Mouse (Mus musculus) left cerebral cortex, adult 6 months (tissue): ENCODE results near the gene Cs. TPM values are rescaled to one million over a fixed set of nuclear protein-coding genes. Genes with fewer than 3 reads are reported as not detected.

Experiments
- long read RNA-seq, 2 experiments: library from polyadenylated mRNA; unstranded; transcript quantifications; one replicate each; pipeline ENCODE4 v2.0.0; 2019 to 2020
- polyA plus RNA-seq: library from polyadenylated mRNA; unstranded; fragments of <200 nt; fragmentation: Nextera tagmentation; gene quantifications from 2 replicates; pipeline ENCODE4 v1.2.3, GENCODE M21; 2021

Cs gene
- 189 and 199 TPM in 2 replicates for polyA plus RNA-seq
- long read RNA-seq, experiment 1, transcript Cs-201 (11 exons, 2,926 nt), result major isoform, 961 of 1,076 reads
- long read RNA-seq, experiment 1, transcript Cs-202 (1 exons, 3,003 nt), result minor isoform, 15 of 1,076 reads
- long read RNA-seq, experiment 1, partial matches to known transcripts, result 81 of 1,076 reads
- long read RNA-seq, experiment 1, other reads (novel, unspliced or antisense), result 19 of 1,076 reads
- long read RNA-seq, experiment 2, transcript Cs-201 (11 exons, 2,926 nt), result major isoform, 207 of 285 reads
- long read RNA-seq, experiment 2, partial matches to known transcripts, result 77 of 285 reads
- long read RNA-seq, experiment 2, other reads (novel, unspliced or antisense), result 1 of 285 reads

DNA sequence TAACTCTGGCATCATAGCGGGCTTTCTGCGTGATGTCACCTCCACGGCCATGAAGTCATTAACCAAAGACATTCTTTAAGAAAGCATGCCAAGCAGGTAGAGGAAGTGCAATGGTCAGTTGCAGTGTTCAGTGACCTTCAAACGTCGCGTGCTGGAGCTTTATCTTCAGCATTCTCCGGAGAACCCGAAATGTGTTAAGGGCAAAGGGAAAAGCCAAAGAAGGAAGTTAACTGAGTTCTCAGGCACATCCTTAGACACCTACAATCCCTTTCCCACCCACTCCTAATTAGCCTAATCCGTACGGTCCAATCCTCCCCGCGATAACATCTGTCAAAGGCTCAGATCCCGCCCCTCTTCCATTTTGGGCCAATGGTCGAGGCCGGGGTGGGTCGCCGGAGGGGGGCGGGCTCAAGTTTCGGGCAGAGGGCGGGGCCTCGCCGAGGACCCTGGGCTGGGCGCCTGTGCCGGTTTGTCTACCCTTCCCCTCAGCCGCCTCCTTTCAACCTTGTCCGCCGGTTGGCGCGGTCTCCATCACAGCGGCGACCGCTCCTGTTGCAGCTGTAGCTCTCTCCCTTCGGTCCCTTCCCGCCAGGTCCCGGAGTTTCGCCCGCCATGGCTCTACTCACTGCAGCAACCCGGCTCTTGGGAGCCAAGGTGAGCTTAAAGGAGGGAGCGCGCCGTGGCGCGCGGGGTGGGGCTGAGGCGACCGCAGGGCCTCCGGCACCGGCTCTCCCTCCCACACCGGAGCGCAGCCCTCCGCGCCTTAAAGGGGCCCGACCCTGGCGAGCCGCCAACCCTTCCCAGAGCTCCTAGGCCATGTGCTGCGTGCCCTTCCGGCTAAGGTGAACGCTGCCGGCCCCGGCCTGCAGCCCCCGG, at the start of gene Cs:
Gene Cs, plus strand, starts transcription at position 429 of the 876 bp plus-strand sequence.

DNA sequence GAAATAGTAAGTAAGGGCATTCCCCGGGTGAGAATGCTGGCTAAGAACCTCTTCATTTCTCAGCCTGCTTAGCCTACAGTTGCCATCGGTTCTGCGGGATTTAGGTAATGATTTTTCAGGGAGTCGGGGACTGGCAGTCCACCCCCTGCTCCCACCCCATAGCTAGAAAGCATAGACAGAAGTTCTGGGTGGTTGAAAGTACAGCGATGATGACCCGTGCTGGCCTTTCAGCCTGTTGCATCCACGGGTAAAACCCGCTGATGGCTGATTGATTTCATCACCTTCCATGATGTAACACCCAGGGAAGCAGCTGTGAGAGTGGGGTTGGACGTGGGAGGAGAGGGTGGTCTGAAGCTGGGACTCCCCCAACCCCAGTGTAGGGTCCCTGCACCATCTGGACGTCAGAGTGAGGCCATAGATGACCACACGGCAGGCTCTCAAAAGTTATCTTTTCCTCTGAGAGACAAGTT, 38.8 kb upstream of the Cs start, which contains the start of gene Il23a:
Gene Il23a, minus strand, starts transcription at position 51 of the 470 bp plus-strand sequence.

DNA sequence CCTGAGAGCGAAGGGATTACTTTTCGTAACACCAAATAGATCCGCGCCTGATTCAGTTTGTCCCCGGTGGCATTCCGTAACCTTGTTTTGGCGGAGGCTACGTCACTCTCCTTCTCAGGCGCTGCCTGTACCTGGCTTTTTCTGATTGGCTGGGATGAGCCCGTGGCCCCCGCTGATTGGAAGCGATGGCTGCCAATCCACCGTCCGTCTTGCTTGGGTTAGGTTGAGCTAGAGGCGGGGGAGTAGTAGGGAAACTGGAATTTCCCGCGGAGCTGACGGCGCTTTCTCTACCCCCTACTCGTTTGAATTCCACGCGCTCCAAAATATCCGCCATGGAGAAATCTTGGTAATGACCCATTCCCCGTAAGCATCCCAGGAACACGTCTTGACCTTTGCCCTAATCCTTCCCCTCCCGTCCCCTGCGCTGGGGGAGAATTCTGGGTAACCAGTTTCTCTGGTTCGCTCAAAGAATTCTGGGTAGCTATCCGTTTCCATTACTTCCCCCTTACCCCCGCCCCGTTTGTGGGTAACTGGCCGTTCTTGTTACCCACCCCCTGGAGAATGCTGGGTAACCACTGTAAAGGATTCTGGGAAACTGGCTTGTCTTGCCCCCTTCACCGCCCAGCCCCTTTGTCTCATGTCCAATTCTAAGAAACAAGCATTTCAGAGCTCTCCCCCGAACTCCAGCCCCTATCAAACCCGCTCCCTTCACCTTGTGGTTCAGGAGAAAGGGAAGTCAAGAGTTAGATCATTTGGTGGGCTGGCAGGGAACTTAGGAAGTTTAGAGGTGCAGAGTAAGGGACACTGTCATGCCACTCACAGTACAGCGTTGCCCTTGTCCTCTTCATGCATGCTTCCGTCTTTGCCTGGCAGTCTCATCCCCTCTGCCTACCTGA, 34.2 kb upstream of the Cs start, which contains the start of gene Pan2:
Gene Pan2, plus strand, starts transcription at position 210 of the 896 bp plus-strand sequence.

DNA sequence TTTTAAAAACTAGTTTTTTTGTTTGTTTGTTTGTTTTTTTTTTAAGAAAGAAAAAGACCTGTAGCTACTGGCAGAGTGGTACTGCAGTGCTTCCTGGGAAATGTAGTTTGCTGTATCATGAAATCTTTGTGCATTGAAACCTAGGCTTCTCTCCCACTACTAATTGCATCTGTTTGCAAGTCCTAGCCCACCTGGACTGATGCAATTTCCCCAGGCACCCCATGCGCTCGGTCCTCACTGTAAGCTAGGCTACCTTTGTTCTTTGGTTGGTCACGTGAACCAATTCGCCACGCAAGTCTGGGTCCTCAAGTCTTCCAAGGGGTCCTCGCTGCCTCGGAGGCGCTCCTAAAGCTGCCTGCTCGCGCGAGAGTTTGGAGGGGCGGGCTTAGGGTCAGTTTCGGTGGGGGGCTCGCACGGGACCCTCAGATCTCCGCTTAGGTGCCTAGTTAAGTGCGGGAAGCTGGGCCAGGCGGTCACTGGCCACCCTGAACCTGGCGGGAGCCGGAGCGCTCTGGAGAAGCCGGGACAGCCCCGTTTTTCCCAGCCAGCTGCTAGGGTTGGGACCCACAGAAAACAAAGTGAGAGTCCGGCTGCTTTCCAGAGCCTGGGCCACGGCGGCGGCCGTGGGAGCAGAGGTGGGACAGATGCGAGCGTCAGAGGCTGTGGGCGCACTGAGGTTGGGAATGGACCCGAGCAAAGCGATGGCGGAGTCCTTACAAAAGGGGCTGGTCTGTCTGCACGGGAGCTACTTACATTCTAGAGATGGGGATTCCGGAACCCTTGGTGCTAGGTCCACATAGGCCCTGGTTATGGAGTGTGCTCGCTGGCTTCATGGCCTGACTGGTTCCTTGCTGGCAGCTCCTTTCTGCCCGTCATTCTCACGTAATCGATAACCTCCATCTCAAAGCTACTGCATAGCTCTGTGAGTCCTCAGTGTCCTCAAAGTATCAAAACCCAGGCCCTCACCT, 15.1 kb upstream of the Cs start, which contains the start of gene Cnpy2:
Gene Cnpy2, plus strand, starts transcription at position 319 of the 968 bp plus-strand sequence.

DNA sequence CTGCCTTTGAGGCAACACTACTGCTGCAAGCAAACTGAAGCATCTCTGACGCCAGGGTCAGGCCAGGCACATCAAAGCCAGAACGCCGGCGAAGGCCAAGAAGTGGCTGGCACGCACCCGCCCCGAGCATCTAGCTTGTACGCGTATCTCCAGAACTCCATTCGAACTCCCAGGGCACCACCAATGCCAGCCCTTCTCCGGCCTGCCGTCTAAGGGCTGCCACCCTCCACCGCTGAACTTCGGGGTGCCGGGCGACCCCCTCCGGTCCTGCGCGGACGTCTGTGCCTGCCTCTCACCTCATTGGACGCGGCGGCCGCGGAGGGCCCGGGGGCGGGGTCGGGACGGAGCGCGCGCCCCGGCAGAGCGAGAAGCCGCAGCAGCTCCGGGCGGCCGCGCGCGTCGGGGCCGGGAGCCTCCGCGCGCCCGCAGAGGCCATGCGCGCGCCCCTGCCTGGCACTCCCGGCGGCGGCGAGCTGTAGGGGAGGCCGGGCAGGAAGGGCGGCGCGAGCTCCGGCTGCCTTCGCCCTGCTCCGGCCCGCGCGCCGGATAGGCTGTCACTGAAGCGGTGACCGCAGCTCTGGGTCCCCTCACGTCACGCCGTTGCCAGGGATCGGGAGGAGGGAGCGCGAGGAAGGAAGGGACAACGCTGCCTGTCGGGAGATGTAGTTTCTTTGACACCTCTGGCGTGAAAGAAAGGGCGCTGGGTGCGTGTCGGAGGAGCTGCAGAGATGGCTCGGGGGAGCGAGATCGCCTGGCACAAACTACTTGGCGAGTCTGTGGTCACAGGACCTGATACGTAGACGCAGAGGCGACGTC, 31.1 kb downstream of the Cs start, which contains the start of gene Coq10a:
Gene Coq10a, minus strand, starts transcription at position 596 of the 816 bp plus-strand sequence.

DNA sequence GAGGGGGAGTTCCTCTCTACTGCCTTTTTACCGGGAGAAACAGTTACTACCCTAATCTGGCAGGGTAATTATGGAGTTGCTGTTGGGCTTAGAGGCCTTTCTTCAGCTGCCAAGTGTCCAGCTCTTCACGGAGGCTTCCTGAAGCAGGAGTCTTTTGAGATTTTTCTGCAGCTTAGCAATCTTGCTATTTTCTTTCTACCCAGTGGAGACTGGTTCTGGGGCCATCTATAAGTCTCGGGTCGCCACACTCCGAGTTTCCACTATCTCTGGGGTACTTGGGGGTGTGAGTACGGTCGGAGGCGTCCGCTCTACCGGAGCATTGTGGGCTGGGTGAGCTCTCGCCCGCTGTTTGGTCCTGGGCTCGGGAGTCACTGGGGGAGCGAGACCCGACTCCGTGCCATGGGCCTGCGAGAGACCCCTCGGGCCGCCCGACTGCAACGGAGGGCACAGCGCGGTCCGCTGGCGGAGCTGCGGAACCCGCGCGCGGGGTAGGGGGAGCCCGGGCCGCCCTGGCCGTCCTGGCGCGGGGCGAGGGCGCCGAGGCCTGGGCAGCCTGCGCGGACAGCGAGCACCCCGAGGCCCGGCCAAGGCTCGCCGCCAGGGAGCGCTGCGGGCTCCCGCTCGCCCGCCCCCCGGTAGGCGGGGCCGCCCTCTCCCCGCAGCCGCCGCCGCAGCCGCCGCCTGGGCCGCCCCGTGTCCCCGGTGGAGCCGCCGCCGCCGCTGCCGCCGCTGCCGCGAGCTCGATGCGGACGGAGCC, 39.1 kb downstream of the Cs start, which contains the start of gene Ankrd52:
Gene Ankrd52, plus strand, starts transcription at position 661 of the 757 bp plus-strand sequence.

DNA sequence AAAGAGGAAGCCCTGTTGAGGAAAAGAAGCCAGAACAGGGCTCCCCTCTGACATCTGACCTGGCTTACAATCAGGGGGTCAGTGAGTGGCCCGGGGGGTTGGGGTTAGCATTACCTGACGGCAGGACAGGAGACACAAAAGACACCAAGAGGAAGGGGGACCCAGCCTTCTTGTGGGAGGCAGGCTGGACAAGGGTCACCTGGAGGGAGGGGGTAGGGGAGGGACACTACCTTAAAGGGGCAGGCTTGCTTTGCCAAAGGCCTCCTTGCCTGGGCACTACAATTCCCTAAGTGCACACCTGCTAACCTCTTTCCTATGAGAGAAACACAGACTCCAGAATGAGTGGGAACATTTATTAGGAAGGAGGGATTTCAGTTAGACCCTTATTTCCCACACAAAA, 63.5 kb downstream of the Cs start, which contains the start of gene Slc39a5:
Gene Slc39a5, minus strand, starts transcription at position 174 of the 400 bp plus-strand sequence.

DNA sequence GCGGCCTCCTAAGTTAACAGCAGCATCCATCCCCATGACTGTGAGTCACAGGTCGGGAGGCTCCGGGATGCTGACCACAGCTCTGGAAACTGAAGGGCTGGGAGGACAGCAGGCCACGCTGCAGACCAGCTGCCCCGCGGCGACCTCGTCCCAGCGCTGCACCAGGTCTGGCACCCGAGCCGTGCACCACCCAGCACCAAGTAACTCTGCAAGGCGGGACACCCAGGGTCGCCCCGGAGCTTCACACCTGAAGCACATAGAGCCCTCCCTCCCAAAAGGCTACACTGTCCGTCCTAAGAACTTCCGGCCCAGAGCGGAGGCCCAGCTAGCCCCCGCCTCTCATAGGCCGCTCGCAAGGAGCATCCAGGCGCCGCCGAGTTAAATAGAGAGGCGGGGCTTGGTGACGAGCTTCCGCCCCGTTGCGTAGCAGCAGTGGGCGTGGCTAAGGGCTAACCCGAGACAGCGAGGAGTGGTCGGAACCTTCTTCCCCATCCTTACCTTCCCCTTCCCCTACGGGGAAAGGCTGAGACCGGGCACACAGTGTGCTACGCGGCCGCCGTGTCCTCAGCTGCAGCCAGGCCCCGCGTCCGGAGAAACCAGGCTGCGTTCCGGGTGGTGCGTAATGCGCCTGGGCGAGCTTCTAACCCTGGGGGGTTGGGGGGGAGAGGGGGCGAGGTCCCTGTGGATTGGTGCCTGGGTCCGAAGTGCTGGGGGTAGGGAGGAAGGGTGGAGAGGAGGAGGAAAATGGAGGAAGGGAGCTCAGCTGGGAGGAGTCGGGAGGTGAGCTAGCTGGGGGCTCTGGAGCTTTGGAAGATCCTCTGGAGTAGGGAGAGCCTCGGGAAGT, 73.9 kb downstream of the Cs start, which contains the start of the genes Nabp2 and Rnf41:
Gene Nabp2, minus strand, starts transcription at position 282 of the 844 bp plus-strand sequence.
Gene Rnf41, plus strand, starts transcription at position 447 of the 844 bp plus-strand sequence.

Other genes with a start within 250 kb of the Cs start
- 3.8 and 4.4 TPM in 2 replicates for gene Baz2a, start 246.2 kb upstream of the Cs start, polyA plus RNA-seq
- gene Rbms2, start 157.4 kb upstream of the Cs start, polyA plus RNA-seq, result 3.7 and 5.3 TPM in 2 replicates
- gene Gls2, start 143.3 kb upstream of the Cs start, polyA plus RNA-seq, result 24.5 and 25.7 TPM in 2 replicates
- 9.1 and 11.8 TPM in 2 replicates for gene Spryd4, start 125.9 kb upstream of the Cs start, polyA plus RNA-seq
- gene Mip, start 111.9 kb upstream of the Cs start, polyA plus RNA-seq, result not detected in 2 replicates
- 3.0 and 4.9 TPM in 2 replicates for gene Timeless, start 105.7 kb upstream of the Cs start, polyA plus RNA-seq
- gene Apon, start 83.6 kb upstream of the Cs start, polyA plus RNA-seq, result not detected in 2 replicates
- 0.09 TPM in 1 of 2 replicates, not detected in the other for gene Apof, start 69.1 kb upstream of the Cs start, polyA plus RNA-seq
- gene Stat2, start 67.2 kb upstream of the Cs start, polyA plus RNA-seq, result 5.0 and 5.3 TPM in 2 replicates
- gene Il23a, start 39.0 kb upstream of the Cs start, polyA plus RNA-seq, result 0.15 TPM in 1 of 2 replicates, not detected in the other
- 2.5 and 2.8 TPM in 2 replicates for gene Pan2, start 34.4 kb upstream of the Cs start, polyA plus RNA-seq
- gene Cnpy2, start 15.3 kb upstream of the Cs start, polyA plus RNA-seq, result 113 and 142 TPM in 2 replicates
- 20.7 and 55.1 TPM in 2 replicates for gene Coq10a, start 31.3 kb downstream of the Cs start, polyA plus RNA-seq
- 5.9 and 11.9 TPM in 2 replicates for gene Ankrd52, start 39.4 kb downstream of the Cs start, polyA plus RNA-seq
- gene Slc39a5, start 63.5 kb downstream of the Cs start, polyA plus RNA-seq, result 0.25 and 0.39 TPM in 2 replicates
- 98.0 and 168 TPM in 2 replicates for gene Nabp2, start 73.8 kb downstream of the Cs start, polyA plus RNA-seq
- gene Rnf41, start 73.9 kb downstream of the Cs start, polyA plus RNA-seq, result 67.9 and 86.2 TPM in 2 replicates
- gene Smarcc2, start 121.5 kb downstream of the Cs start, polyA plus RNA-seq, result 61.2 and 108 TPM in 2 replicates
- 1,011 and 1,043 TPM in 2 replicates for gene Myl6, start 156.4 kb downstream of the Cs start, polyA plus RNA-seq
- 2.5 and 5.2 TPM in 2 replicates for gene Myl6b, start 161.0 kb downstream of the Cs start, polyA plus RNA-seq
- 2.4 and 3.7 TPM in 2 replicates for gene Esyt1, start 188.1 kb downstream of the Cs start, polyA plus RNA-seq
- gene Zc3h10, start 210.0 kb downstream of the Cs start, polyA plus RNA-seq, result 6.2 and 7.6 TPM in 2 replicates
- 7,009 and 7,293 TPM in 2 replicates for gene Rpl41, start 211.6 kb downstream of the Cs start, polyA plus RNA-seq
- gene Pa2g4, start 228.3 kb downstream of the Cs start, polyA plus RNA-seq, result 45.7 and 60.1 TPM in 2 replicates